Mouse (Mus musculus): ENCODE measurements around the gene Gm7954. TPM values are rescaled to one million over a fixed set of nuclear protein-coding genes. Genes with fewer than 3 reads are reported as not detected.
"Not testable (repeated sequence)": the region's sequence is repeated elsewhere in the genome, so short reads cannot be mapped to it uniquely, and the experiment has no call there.

Gene Gm7954
- not detected in 2 replicates for polyA plus RNA-seq (2015; fragmentation: Nextera tagmentation; extraction: Ambion mirVana)

DNA sequence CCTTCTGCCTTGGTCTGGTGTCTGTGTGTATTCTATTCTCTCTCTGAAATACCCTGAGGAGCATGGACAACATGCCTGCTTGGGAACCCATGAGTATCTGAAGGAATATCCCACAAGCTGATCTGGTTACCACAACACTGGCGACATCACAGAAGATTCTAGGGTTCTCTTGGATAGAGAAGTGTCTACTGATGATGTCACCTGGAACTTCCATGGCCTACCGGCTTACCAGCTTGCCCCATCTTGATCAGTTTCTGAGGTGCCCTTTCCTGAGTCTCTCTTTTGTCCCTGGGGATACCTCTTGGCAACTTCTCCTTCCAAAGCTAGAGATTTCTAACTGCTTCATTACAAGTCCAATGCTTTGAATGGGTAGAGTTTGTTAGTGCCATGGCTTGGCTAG is at the start of gene Gm7954:
Gene Gm7954, minus strand, starts transcription at position 101 of the 400 bp plus-strand sequence.
- not testable (repeated sequence) for H3K36me3 ChIP-seq (ENCODE audit: control insufficient read depth, insufficient read depth); H3K9ac ChIP-seq (replicated peaks; ENCODE audit: low read depth, low read length); H3K4me3 ChIP-seq (replicated peaks; ENCODE audit: low read length); H3K27me3 ChIP-seq (replicated peaks; ENCODE audit: control insufficient read depth, insufficient read depth, low read length); ATAC-seq; H3K4me2 ChIP-seq (ENCODE audit: low read length); H3K9me3 ChIP-seq (ENCODE audit: control insufficient read depth, low read length); H3K27ac ChIP-seq (ENCODE audit: low read length); H3K4me1 ChIP-seq (replicated peaks; ENCODE audit: control insufficient read depth, insufficient read depth, low read length)
- no CpG with 5 or more reads among the region's 2 CpGs for WGBS

- H3K4me2 ChIP-seq (ENCODE audit: low read length); H3K9me3 ChIP-seq (ENCODE audit: control insufficient read depth, low read length); H3K36me3 ChIP-seq (ENCODE audit: control insufficient read depth, insufficient read depth); H3K27ac ChIP-seq (ENCODE audit: low read length); ATAC-seq; H3K4me1 ChIP-seq (replicated peaks; ENCODE audit: control insufficient read depth, insufficient read depth, low read length); H3K27me3 ChIP-seq (replicated peaks; ENCODE audit: control insufficient read depth, insufficient read depth, low read length); H3K4me3 ChIP-seq (replicated peaks; ENCODE audit: low read length); H3K9ac ChIP-seq (replicated peaks; ENCODE audit: low read depth, low read length): not testable (repeated sequence)
Observed at GRCm38 (mm10) chr14:41489385-41489784, 36.1 kb upstream of the Gm7954 start, which contains the start of gene Gm3486. Gene Gm3486 (minus strand): TSS chr14:41489485.

DNA sequence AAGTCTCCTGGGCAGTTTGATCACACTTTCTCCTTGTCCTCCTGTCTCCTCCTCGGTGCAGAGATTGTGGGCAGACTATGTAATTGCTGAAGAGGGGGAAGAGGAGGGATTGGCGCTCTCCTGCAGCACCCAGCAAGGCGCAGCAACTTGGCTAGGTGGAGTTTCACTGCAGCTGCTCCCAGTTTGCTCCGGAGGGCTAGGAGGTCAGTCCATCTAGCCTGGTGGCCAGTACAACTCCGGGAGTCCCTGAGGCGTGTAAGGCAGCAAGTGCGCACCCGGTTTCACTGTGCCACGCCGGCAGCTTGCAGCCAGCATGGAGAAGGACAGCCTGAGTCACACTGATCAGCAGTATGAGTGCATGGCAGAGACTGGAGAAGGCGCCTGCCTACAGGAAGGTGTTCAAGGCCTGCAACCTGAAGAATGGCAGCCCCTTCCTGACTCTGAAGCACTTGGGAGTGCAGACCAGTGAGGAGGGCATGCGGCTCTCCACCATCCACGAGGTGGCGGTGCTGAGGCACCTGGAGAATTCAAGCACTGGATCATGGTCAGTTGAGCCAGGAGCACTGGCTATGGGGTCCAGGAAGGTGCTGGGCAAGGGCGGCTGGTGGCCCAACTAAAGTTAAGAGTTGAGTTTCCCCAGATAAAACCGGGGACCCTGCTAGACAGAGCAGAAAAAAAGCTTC is 27.8 kb downstream of the Gm7954 start:
- H3K27me3 ChIP-seq (replicated peaks; ENCODE audit: control insufficient read depth, insufficient read depth, low read length); H3K27ac ChIP-seq (ENCODE audit: low read length); H3K4me1 ChIP-seq (replicated peaks; ENCODE audit: control insufficient read depth, insufficient read depth, low read length); H3K9me3 ChIP-seq (ENCODE audit: control insufficient read depth, low read length); H3K36me3 ChIP-seq (ENCODE audit: control insufficient read depth, insufficient read depth); H3K4me2 ChIP-seq (ENCODE audit: low read length); H3K4me3 ChIP-seq (replicated peaks; ENCODE audit: low read length); H3K9ac ChIP-seq (replicated peaks; ENCODE audit: low read depth, low read length); ATAC-seq: not testable (repeated sequence)
- WGBS, result 8% methylated on average over 11 of the region's 16 CpGs

DNA sequence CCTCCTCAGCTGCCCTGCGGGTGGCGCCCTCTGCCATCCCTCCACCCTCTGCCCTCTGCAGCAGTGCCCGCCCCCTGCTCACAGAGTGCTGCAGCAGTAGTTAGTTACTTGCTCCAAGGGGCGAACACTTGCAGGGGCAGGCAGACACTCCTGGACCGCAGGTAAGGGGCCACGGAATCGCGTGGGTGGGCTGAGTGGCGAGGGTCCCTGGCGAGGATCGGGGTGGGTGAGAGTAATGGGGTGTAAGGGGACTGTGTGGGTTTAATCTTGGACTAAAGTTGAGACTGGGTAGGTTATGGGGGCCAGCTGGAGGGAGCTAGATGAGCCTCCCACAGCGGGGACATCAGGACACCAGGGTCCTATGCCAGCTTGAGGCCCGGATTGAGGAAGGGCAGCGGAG is 28.6 kb downstream of the Gm7954 start:
- H3K4me3 ChIP-seq (replicated peaks; ENCODE audit: low read length); H3K27me3 ChIP-seq (replicated peaks; ENCODE audit: control insufficient read depth, insufficient read depth, low read length); ATAC-seq; H3K36me3 ChIP-seq (ENCODE audit: control insufficient read depth, insufficient read depth); H3K4me1 ChIP-seq (replicated peaks; ENCODE audit: control insufficient read depth, insufficient read depth, low read length); H3K9ac ChIP-seq (replicated peaks; ENCODE audit: low read depth, low read length); H3K27ac ChIP-seq (ENCODE audit: low read length); H3K9me3 ChIP-seq (ENCODE audit: control insufficient read depth, low read length); H3K4me2 ChIP-seq (ENCODE audit: low read length): not testable (repeated sequence)
- WGBS, result 5% methylated on average over 14 of the region's 14 CpGs

DNA sequence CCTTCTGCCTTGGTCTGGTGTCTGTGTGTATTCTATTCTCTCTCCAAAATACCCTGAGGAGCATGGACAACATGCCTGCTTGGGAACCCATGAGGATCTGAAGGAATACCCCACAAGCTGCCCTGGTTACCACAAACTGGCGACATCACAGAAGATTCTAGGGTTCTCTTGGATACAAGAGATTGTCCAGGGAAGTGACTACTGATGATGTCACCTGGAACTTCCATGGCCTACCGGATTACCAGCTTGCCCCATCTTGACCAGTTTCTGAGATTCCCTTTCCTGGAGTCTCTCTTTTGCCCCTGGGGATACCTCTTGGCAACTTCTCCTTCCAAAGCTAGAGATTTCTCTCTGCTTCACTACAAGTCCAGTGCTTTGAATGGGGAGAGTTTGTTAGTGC is 45.1 kb downstream of the Gm7954 start, which contains the start of gene Gm6482:
Gene Gm6482, minus strand, starts transcription at position 101 of the 400 bp plus-strand sequence.
- not testable (repeated sequence) for H3K9me3 ChIP-seq (ENCODE audit: control insufficient read depth, low read length); ATAC-seq; H3K27ac ChIP-seq (ENCODE audit: low read length); H3K4me2 ChIP-seq (ENCODE audit: low read length); H3K4me3 ChIP-seq (replicated peaks; ENCODE audit: low read length); H3K9ac ChIP-seq (replicated peaks; ENCODE audit: low read depth, low read length); H3K27me3 ChIP-seq (replicated peaks; ENCODE audit: control insufficient read depth, insufficient read depth, low read length); H3K36me3 ChIP-seq (ENCODE audit: control insufficient read depth, insufficient read depth); H3K4me1 ChIP-seq (replicated peaks; ENCODE audit: control insufficient read depth, insufficient read depth, low read length)
- WGBS, result no CpG with 5 or more reads among the region's 2 CpGs

Other genes with a start within 250 kb of the Gm7954 start
- 0.23 TPM in 1 of 2 replicates, not detected in the other for gene Gm2832, start 174.7 kb downstream of the Gm7954 start, polyA plus RNA-seq (2015; fragmentation: Nextera tagmentation; extraction: Ambion mirVana)
- not detected in 2 replicates for gene Gm5798, start 104.9 kb downstream of the Gm7954 start, polyA plus RNA-seq (2015; fragmentation: Nextera tagmentation; extraction: Ambion mirVana)
- not detected in 2 replicates for gene Gm7945, start 67.1 kb downstream of the Gm7954 start, polyA plus RNA-seq (2015; fragmentation: Nextera tagmentation; extraction: Ambion mirVana)
- gene Gm6482, start 45.2 kb downstream of the Gm7954 start, polyA plus RNA-seq (2015; fragmentation: Nextera tagmentation; extraction: Ambion mirVana), result not detected in 2 replicates
- not detected in 2 replicates for gene Gm3486, start 36.0 kb upstream of the Gm7954 start, polyA plus RNA-seq (2015; fragmentation: Nextera tagmentation; extraction: Ambion mirVana)
- gene Gm7970, start 102.1 kb upstream of the Gm7954 start, polyA plus RNA-seq (2015; fragmentation: Nextera tagmentation; extraction: Ambion mirVana), result not detected in 2 replicates
- gene 1700049E17Rik2, start 119.7 kb upstream of the Gm7954 start, polyA plus RNA-seq (2015; fragmentation: Nextera tagmentation; extraction: Ambion mirVana), result not detected in 2 replicates
- not detected in 2 replicates for gene Gm3072, start 171.1 kb upstream of the Gm7954 start, polyA plus RNA-seq (2015; fragmentation: Nextera tagmentation; extraction: Ambion mirVana)
- not detected in 2 replicates for gene Gm3676, start 193.0 kb upstream of the Gm7954 start, polyA plus RNA-seq (2015; fragmentation: Nextera tagmentation; extraction: Ambion mirVana)
- not detected in 2 replicates for gene Gm8068, start 248.4 kb upstream of the Gm7954 start, polyA plus RNA-seq (2015; fragmentation: Nextera tagmentation; extraction: Ambion mirVana)